Mouse (Mus musculus): ENCODE data around the gene Prkacb. TPM values are rescaled to one million over a fixed set of nuclear protein-coding genes. Genes with fewer than 3 reads are reported as not detected.

Prkacb gene
- polyA plus RNA-seq (2017; shearing (Covaris generic)), result 131 TPM

DNA sequence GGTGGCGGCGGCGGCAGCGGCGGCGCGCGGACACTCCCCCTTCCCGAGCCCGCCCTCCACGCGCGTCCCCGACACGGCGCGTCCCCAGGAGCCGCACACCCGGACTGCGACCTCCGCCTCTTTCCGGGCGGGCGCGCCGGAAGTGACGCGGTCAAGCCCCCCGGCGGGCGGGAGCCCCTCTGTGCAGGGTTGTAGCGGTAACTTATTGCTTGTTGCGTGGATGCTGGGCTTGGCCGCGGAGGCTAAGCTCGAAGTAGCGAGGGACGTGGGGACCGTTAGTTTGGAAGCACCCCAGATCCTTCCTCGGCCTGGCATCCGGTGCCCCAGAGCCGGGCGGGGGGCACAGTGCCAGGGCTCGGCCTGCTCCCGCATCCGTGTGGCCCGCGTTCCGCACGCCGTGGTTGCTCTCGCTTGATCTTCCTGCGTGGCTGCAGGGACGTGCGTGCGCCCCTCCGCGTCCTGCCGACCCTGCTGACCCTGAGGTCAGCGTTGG is at the start of gene Prkacb:
Gene Prkacb, minus strand, starts transcription at position 90 of the 493 bp plus-strand sequence.

DNA sequence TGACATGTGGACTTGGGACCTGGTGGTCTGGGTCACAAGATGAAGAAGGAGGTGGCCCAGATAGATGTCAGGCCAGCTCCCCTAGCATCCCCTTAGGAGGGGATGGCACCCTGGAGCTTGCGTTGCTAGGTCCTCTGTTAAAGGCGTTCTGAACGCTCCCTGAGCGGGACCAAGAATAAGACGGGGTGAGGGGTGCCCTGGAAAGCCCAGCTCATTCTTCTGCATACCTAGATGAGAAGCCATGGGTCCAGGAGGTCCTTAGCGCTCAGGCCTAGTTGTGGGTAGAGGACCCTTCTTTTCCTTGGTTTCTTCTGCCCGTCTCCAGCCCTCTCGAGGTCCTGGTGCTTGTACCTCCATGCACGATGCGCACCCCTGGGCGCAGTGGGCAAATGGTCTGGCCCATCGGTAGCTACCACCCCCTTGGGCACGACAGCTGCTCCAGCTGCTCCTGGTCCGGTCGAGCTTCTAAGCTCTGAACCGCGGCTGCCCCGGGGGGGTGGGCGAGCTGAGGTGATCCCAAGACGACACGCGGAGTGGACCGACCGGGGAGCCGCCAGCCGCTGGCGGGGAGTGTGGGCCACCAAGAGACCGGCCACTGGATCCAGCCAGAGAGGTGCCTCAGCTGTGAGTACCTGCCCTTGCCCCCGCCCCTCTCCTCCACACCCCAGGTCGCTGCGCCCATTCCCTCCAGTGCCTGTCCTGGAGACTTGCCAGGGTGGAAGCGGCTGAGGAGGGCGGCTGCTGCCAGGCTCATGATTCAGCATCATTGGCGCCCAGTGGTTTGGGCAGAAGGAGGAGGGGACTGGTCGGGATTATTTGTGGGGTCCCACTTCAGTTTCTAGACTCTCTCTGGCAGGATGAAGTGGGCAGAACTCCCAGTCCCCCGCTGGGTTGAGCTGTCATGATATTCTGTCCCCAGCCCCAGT is 39.4 kb upstream of the Prkacb start, which contains the start of gene Ttll7:
Gene Ttll7, plus strand, starts transcription at position 402 of the 926 bp plus-strand sequence.

DNA sequence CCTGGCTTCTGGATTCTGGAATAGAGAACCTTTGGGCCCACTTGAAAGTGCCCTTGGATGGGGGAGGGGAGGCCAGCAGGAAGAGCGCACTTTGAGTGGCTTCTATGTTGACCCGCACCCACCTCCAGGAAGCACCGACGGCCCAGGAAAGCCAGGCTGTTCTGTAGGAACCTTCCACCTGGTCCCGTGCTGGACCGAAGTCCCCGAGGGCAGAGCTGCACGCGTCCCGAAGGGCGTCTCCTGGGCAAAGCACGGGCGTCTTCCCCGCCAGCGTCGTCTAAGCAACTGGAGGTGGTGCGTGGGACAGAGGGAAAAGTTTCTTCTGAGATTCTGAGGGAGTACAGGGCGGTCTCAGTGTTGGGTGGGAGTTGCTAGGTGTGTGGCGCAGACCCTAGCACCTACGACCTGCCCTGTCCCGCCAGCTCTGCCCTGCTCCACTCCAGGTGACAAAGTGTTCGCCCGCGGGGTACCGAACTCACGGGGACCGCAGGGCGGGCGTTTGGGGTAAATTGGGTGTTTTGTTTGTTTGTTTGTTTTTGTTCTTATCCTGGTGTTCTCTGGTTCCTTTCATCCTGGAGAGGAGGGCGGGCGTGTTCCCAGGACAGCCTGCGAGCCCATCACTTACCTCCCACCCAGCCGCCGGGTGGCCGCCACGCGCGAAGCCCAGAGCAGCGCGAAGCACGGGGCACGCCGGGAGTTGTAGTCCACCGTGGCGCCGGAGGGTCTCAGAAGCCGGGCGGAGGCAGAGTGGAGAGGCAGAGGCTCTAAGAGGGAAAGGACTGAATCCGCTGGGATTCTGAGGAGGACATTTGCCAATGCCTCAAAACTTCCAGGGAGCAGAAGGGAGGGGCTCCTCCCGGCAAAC is 127.7 kb downstream of the Prkacb start, which contains the start of gene Samd13:
Gene Samd13, minus strand, starts transcription at position 782 of the 865 bp plus-strand sequence.

Other genes starting within 250 kb of the Prkacb start
- gene Uox, start 242.6 kb downstream of the Prkacb start, polyA plus RNA-seq (2017; shearing (Covaris generic)), result not detected
- not detected for gene Dnase2b, start 197.4 kb downstream of the Prkacb start, polyA plus RNA-seq (2017; shearing (Covaris generic))
- gene 4930503B20Rik, start 161.7 kb downstream of the Prkacb start, polyA plus RNA-seq (2017; shearing (Covaris generic)), result not detected
- gene Samd13, start 127.4 kb downstream of the Prkacb start, polyA plus RNA-seq (2017; shearing (Covaris generic)), result not detected
- gene Ttll7, start 39.4 kb upstream of the Prkacb start, polyA plus RNA-seq (2017; shearing (Covaris generic)), result 0.17 TPM